Mouse (Mus musculus) stomach, embryonic 16.5 days (tissue): Measurements from ENCODE around the gene Cstl1. TPM values are rescaled to one million over a fixed set of nuclear protein-coding genes. Genes with fewer than 3 reads are reported as not detected.

Experiments
- ATAC-seq: fragments of 200-750 bp; cut with Nextera tagmentation; 2 replicates; pipeline ENCODE4 v1.8.0; 2017; ENCODE audit warnings: moderate number of reproducible peaks, moderate TSS enrichment; ENCODE audit not compliant: insufficient read depth, low FRiP score
- H3K27ac ChIP-seq: fragments of 300-500 bp; sonication (generic); 2 replicates; pipeline ENCODE4 v1.5.1; 2014; ENCODE audit warnings: low read length
- H3K27me3 ChIP-seq: fragments of 300-500 bp; sonication (generic); 2 replicates; pipeline ENCODE4 v1.6.1; 2014; ENCODE audit warnings: low read length, control low read depth, mixed read lengths; ENCODE audit not compliant: control insufficient read depth, insufficient read depth
- H3K36me3 ChIP-seq: fragments of 300-500 bp; sonication (generic); 2 replicates; pipeline ENCODE4 v1.6.1; 2014; ENCODE audit warnings: low read length; ENCODE audit not compliant: control insufficient read depth, insufficient read depth
- H3K4me1 ChIP-seq: fragments of 300-500 bp; sonication (generic); 2 replicates; pipeline ENCODE4 v1.6.1; 2014; ENCODE audit warnings: low read length, control low read depth, mixed read lengths; ENCODE audit not compliant: control insufficient read depth, insufficient read depth
- H3K4me2 ChIP-seq: fragments of 300-500 bp; sonication (generic); 2 replicates; pipeline ENCODE4 v1.6.1; 2014; ENCODE audit warnings: low read depth, low read length, mixed read lengths
- H3K4me3 ChIP-seq: fragments of 300-500 bp; sonication (generic); replicated peaks from 2 replicates; pipeline ENCODE4 v1.5.1; 2014; ENCODE audit warnings: mild to moderate bottlenecking, low read length
- H3K9ac ChIP-seq: fragments of 300-500 bp; sonication (generic); 2 replicates; pipeline ENCODE4 v1.6.1; 2014; ENCODE audit warnings: low read length
- H3K9me3 ChIP-seq: fragments of 300-500 bp; sonication (generic); replicated peaks from 2 replicates; pipeline ENCODE4 v1.6.1; 2016; ENCODE audit warnings: low read length, control low read depth; ENCODE audit not compliant: control insufficient read depth
- WGBS: fragments of 180-500 bp; shearing (Covaris S2); extraction: QIAGEN DNeasy Blood & Tissue Kit; methylation state at CpG from one replicate; pipeline ENCODE4 v1.1.7; 2014; 5-methylcytosine and 5-hydroxymethylcytosine counted together
- polyA plus RNA-seq: library from polyadenylated mRNA; unstranded; fragments of >200 nt; fragmentation: Nextera tagmentation; extraction: Ambion mirVana; gene quantifications from 2 replicates; pipeline ENCODE4 v1.2.1, GENCODE M21; 2015

Cstl1 gene
- polyA plus RNA-seq, 1 experiment from 2014 or later = not detected

- WGBS = 76% methylated on average over 1 of the region's 1 CpGs
- Histone ChIP-seq H3K9ac (no peak within 1 kb of the TSS), H3K4me1 (no peaks in the 10 kb centered on the region), H3K4me2 (no peak within 1 kb of the TSS), H3K4me3 (no peak within 1 kb of the TSS), H3K36me3 (no peaks in the 10 kb centered on the region), H3K27me3 (no peaks in the 10 kb centered on the region), H3K27ac (no peak within 1 kb of the TSS), H3K9me3 (no peaks in the 10 kb centered on the region)
- ATAC-seq = no peak
Observed at GRCm38 (mm10) chr2:148798485-148798884, 48.3 kb downstream of the Cstl1 start, which contains the start of gene Cst8. Gene Cst8, plus strand, starts transcription at chr2:148798785.

GRCm38 (mm10) chr2:148801491-148801921 is 51.3 kb downstream of the Cstl1 start:
- Histone ChIP-seq H3K36me3 (no peaks in the 10 kb centered on the region), H3K4me3 (no peak overlapping the region), H3K4me2 (no peak overlapping the region), H3K9me3 (no peaks in the 10 kb centered on the region), H3K9ac (no peak overlapping the region), H3K27me3 (no peaks in the 10 kb centered on the region), H3K27ac (no peak overlapping the region), H3K4me1 (no peaks in the 10 kb centered on the region)
- ATAC-seq = no peak
- 33% methylated on average over 3 of the region's 3 CpGs for WGBS

Other genes starting within 250 kb of the Cstl1 start
- 66.4 and 67.0 TPM in 2 replicates for gene Nxt1, start 77.8 kb upstream of the Cstl1 start, polyA plus RNA-seq
- gene Gzf1, start 69.3 kb upstream of the Cstl1 start, polyA plus RNA-seq = 18.9 and 19.6 TPM in 2 replicates
- 4.9 TPM in 2 replicates for gene Napb, start 17.9 kb upstream of the Cstl1 start, polyA plus RNA-seq
- gene Cst11, start 21.1 kb downstream of the Cstl1 start, polyA plus RNA-seq = not detected in 2 replicates
- not detected in 2 replicates for gene 8030411F24Rik, start 31.7 kb downstream of the Cstl1 start, polyA plus RNA-seq
- not detected in 2 replicates for gene Cst12, start 39.0 kb downstream of the Cstl1 start, polyA plus RNA-seq
- gene Cst8, start 48.4 kb downstream of the Cstl1 start, polyA plus RNA-seq = 2.5 and 4.3 TPM in 2 replicates
- not detected in 2 replicates for gene Cst13, start 69.7 kb downstream of the Cstl1 start, polyA plus RNA-seq
- not detected in 2 replicates for gene Cst9, start 84.8 kb downstream of the Cstl1 start, polyA plus RNA-seq
- not detected in 2 replicates for gene 9230104L09Rik, start 114.7 kb downstream of the Cstl1 start, polyA plus RNA-seq
- gene Cst3, start 125.3 kb downstream of the Cstl1 start, polyA plus RNA-seq = 470 and 499 TPM in 2 replicates